Mouse (Mus musculus): Measurements from ENCODE around the gene Fez2. TPM values are rescaled to one million over a fixed set of nuclear protein-coding genes. Genes with fewer than 3 reads are reported as not detected.

The Fez2 gene
- total and polyA plus RNA-seq, 2 experiments, result 18.2 to 28.9 TPM

- H3K4me3 ChIP-seq (ENCODE audit: insufficient read depth, low read depth, low read length), result no peak overlapping the region
- 0 out of 2 replicates have a peak overlapping the region, but pooled peaks have one; percentile 2 for H3K9ac ChIP-seq (ENCODE audit: low read depth, low read length)
- TF ChIP-seq POLR2A (IDR thresholded peaks at IDR 0.05; ENCODE audit: extremely low read depth, insufficient read depth, low read length) (no peak), CTCF (IDR thresholded peaks at IDR 0.05; ENCODE audit: low read depth, low read length) (no peak)
- H3K27ac ChIP-seq (replicated peaks; ENCODE audit: insufficient read depth, low read depth, low read length), result peak overlapping the region; percentile 56
- DNase-seq (ENCODE audit: extremely low read depth, low read depth, low spot score), result peak; percentile 94
- peaks cover 10% of the 10 kb centered on the region for H3K4me1 ChIP-seq (ENCODE audit: control insufficient read depth, insufficient read depth, low read length)
- whole genome bisulfite sequencing, result 26% methylated on average over 18 of the region's 18 CpGs
- no peaks in the 10 kb centered on the region for H3K27me3 ChIP-seq (ENCODE audit: control insufficient read depth, insufficient read depth, low read length)
- no peaks in the 10 kb centered on the region; the same call in 1 of the 2 replicates for H3K79me2 ChIP-seq (ENCODE audit: control insufficient read depth, insufficient read depth, low read length)
- H3K36me3 ChIP-seq (ENCODE audit: control insufficient read depth, insufficient read depth, low read length), result no peaks in the 10 kb centered on the region
Measured at GRCm38 (mm10) chr17:78322369-78323335, 95.3 kb downstream of the Fez2 start.

GRCm38 (mm10) chr17:78321216-78321835, 96.6 kb downstream of the Fez2 start:
- no peaks in the 10 kb centered on the region for H3K36me3 ChIP-seq (ENCODE audit: control insufficient read depth, insufficient read depth, low read length)
- H3K4me3 ChIP-seq (ENCODE audit: insufficient read depth, low read depth, low read length), result no peak overlapping the region
- H3K27me3 ChIP-seq (ENCODE audit: control insufficient read depth, insufficient read depth, low read length), result no peaks in the 10 kb centered on the region
- H3K79me2 ChIP-seq (ENCODE audit: control insufficient read depth, insufficient read depth, low read length), result no peaks in the 10 kb centered on the region; the same call in 1 of the 2 replicates
- no peak overlapping the region for H3K9ac ChIP-seq (ENCODE audit: low read depth, low read length)
- no peak for TF ChIP-seq POLR2A (IDR thresholded peaks at IDR 0.05; ENCODE audit: extremely low read depth, insufficient read depth, low read length)
- no peak for TF ChIP-seq CTCF (IDR thresholded peaks at IDR 0.05; ENCODE audit: low read depth, low read length)
- H3K4me1 ChIP-seq (ENCODE audit: control insufficient read depth, insufficient read depth, low read length), result peaks cover 10% of the 10 kb centered on the region
- no peak for DNase-seq (ENCODE audit: extremely low read depth, low read depth, low spot score)
- no peak overlapping the region; the same call in 1 of the 2 replicates for H3K27ac ChIP-seq (replicated peaks; ENCODE audit: insufficient read depth, low read depth, low read length)
- 89% methylated on average over 11 of the region's 11 CpGs for WGBS

Other genes with a start within 250 kb of the Fez2 start
- 9.0 and 11.7 TPM in 2 replicates for gene Crim1, start 217.9 kb downstream of the Fez2 start, total RNA-seq (2014; rRNA removed)
- gene Crim1, start 217.9 kb downstream of the Fez2 start, polyA plus RNA-seq (2012; rRNA removed), result 5.6 and 6.5 TPM in 2 replicates
- gene Vit, start 89.9 kb upstream of the Fez2 start, total RNA-seq (2014; rRNA removed), result 0.07 and 0.09 TPM in 2 replicates
- not detected in 2 replicates for gene Vit, start 89.9 kb upstream of the Fez2 start, polyA plus RNA-seq (2012; rRNA removed)

All from liver, adult 2 months (tissue).